Mouse (Mus musculus): ENCODE measurements at regions not wholly inside any gene's neighbourhood (a gene's known extent, or its start where the extent isn't known, plus 50 kb on each side); places are given as distances from the start of the nearest gene placed in this dataset.

GRCm38 (mm10) chr1:40907813-40908212 is 102.4 kb downstream of the Tmem182 start:
- DNase-seq (ENCODE audit: low spot score) = no peak

GRCm38 (mm10) chr1:40913591-40913990 is 108.2 kb downstream of the Tmem182 start:
- DNase-seq (ENCODE audit: low spot score) = no peak

GRCm38 (mm10) chr1:40924271-40924670 is 118.9 kb downstream of the Tmem182 start:
- DNase-seq (ENCODE audit: low spot score) = no peak

GRCm38 (mm10) chr1:40924780-40925179 is 119.4 kb downstream of the Tmem182 start:
- no peak for DNase-seq (ENCODE audit: low spot score)

GRCm38 (mm10) chr1:40931374-40931773 is 126.0 kb downstream of the Tmem182 start:
- DNase-seq (ENCODE audit: low spot score) = no peak

- DNase-seq (ENCODE audit: low spot score) = no peak
Observed at GRCm38 (mm10) chr1:40936729-40937128, 131.3 kb downstream of the Tmem182 start.

GRCm38 (mm10) chr1:40942751-40943150 is 137.3 kb downstream of the Tmem182 start:
- no peak for DNase-seq (ENCODE audit: low spot score)

GRCm38 (mm10) chr1:40943165-40943564 is 137.8 kb downstream of the Tmem182 start:
- DNase-seq (ENCODE audit: low spot score) = no peak

- no peak for DNase-seq (ENCODE audit: low spot score)
Observed at GRCm38 (mm10) chr1:40950641-40951040, 145.2 kb downstream of the Tmem182 start.

- no peak for DNase-seq (ENCODE audit: low spot score)
Observed at GRCm38 (mm10) chr1:40954720-40955163, 149.3 kb downstream of the Tmem182 start.

- DNase-seq (ENCODE audit: low spot score) = no peak
Observed at GRCm38 (mm10) chr1:40967768-40968504, 162.5 kb downstream of the Tmem182 start.

GRCm38 (mm10) chr1:40983762-40984161 is 178.4 kb downstream of the Tmem182 start:
- no peak for DNase-seq (ENCODE audit: low spot score)

- DNase-seq (ENCODE audit: low spot score) = no peak
Observed at GRCm38 (mm10) chr1:40993327-40993726, 187.9 kb downstream of the Tmem182 start.

- DNase-seq (ENCODE audit: low spot score) = peak; percentile 53
Observed at GRCm38 (mm10) chr1:41001154-41001949, 196.0 kb downstream of the Tmem182 start.

- no peak for DNase-seq (ENCODE audit: low spot score)
Observed at GRCm38 (mm10) chr1:41002006-41002405, 196.6 kb downstream of the Tmem182 start.

GRCm38 (mm10) chr1:41026943-41027342 is 221.5 kb downstream of the Tmem182 start:
- DNase-seq (ENCODE audit: low spot score) = no peak

- no peak for DNase-seq (ENCODE audit: low spot score)
Observed at GRCm38 (mm10) chr1:41027540-41027978, 222.2 kb downstream of the Tmem182 start.

GRCm38 (mm10) chr1:41028021-41028420 is 222.6 kb downstream of the Tmem182 start:
- DNase-seq (ENCODE audit: low spot score) = no peak

GRCm38 (mm10) chr1:41035085-41035880 is 229.9 kb downstream of the Tmem182 start:
- DNase-seq (ENCODE audit: low spot score) = no peak

GRCm38 (mm10) chr1:41036940-41037339 is 231.5 kb downstream of the Tmem182 start:
- DNase-seq (ENCODE audit: low spot score) = no peak

GRCm38 (mm10) chr1:41054426-41054955 is 249.1 kb downstream of the Tmem182 start:
- DNase-seq (ENCODE audit: low spot score) = no peak

GRCm38 (mm10) chr1:41055761-41056160 is 250.4 kb downstream of the Tmem182 start:
- DNase-seq (ENCODE audit: low spot score) = no peak
